Mouse (Mus musculus): Measurements from ENCODE around the gene Rab3gap1. TPM values are rescaled to one million over a fixed set of nuclear protein-coding genes. Genes with fewer than 3 reads are reported as not detected.

The Rab3gap1 gene
- polyA plus RNA-seq, 1 experiment from 2014 or later = 22.7 TPM

GRCm38 (mm10) chr1:127859799-127860400 is 8.7 kb upstream of the Rab3gap1 start:
- Histone ChIP-seq H3K36me3 (no peaks in the 10 kb centered on the region), H3K27ac (no peak overlapping the region), H3K27me3 (no peaks in the 10 kb centered on the region), H3K9ac (replicated peaks) (no peak overlapping the region), H3K4me3 (replicated peaks) (no peak overlapping the region), H3K4me2 (replicated peaks) (no peak overlapping the region), H3K9me3 (no peaks in the 10 kb centered on the region), H3K4me1 (replicated peaks) (peaks cover 6% of the 10 kb centered on the region; the same call in 1 of the 2 replicates)
- WGBS = 82% methylated on average over 6 of the region's 6 CpGs
- no peak for ATAC-seq

GRCm38 (mm10) chr1:127860492-127860891 is 8.1 kb upstream of the Rab3gap1 start:
- WGBS = 93% methylated on average over 4 of the region's 4 CpGs
- H3K9ac ChIP-seq (replicated peaks) = no peak overlapping the region
- H3K9me3 ChIP-seq = no peaks in the 10 kb centered on the region
- no peaks in the 10 kb centered on the region for H3K27me3 ChIP-seq
- H3K4me1 ChIP-seq (replicated peaks) = 0 out of 2 replicates have a peak, but pooled peaks cover 3% of the 10 kb centered on the region
- H3K27ac ChIP-seq = no peak overlapping the region
- no peak overlapping the region for H3K4me3 ChIP-seq (replicated peaks)
- H3K36me3 ChIP-seq = no peaks in the 10 kb centered on the region
- ATAC-seq = no peak
- H3K4me2 ChIP-seq (replicated peaks) = no peak overlapping the region

GRCm38 (mm10) chr1:127861900-127862299 is 6.7 kb upstream of the Rab3gap1 start:
- no peak overlapping the region for H3K9ac ChIP-seq (replicated peaks)
- no peaks in the 10 kb centered on the region for H3K36me3 ChIP-seq
- H3K27me3 ChIP-seq = no peaks in the 10 kb centered on the region
- no peak for ATAC-seq
- H3K4me3 ChIP-seq (replicated peaks) = no peak overlapping the region
- 89% methylated on average over 5 of the region's 5 CpGs for WGBS
- 0 out of 2 replicates have a peak, but pooled peaks cover 3% of the 10 kb centered on the region for H3K4me1 ChIP-seq (replicated peaks)
- H3K4me2 ChIP-seq (replicated peaks) = no peak overlapping the region
- H3K27ac ChIP-seq = no peak overlapping the region
- no peaks in the 10 kb centered on the region for H3K9me3 ChIP-seq

- Histone ChIP-seq H3K4me3 (replicated peaks) (no peak overlapping the region), H3K4me1 (replicated peaks) (0 out of 2 replicates have a peak, but pooled peaks cover 3% of the 10 kb centered on the region), H3K36me3 (no peaks in the 10 kb centered on the region), H3K9ac (replicated peaks) (no peak overlapping the region), H3K9me3 (no peaks in the 10 kb centered on the region), H3K4me2 (replicated peaks) (no peak overlapping the region), H3K27ac (no peak overlapping the region), H3K27me3 (no peaks in the 10 kb centered on the region)
- WGBS = 59% methylated on average over 7 of the region's 7 CpGs
- ATAC-seq = no peak
These were observed 4.8 kb upstream of the Rab3gap1 start for GRCm38 (mm10) chr1:127863806-127864205.

- peaks cover 17% of the 10 kb centered on the region for H3K36me3 ChIP-seq
- 50% methylated on average over 8 of the region's 8 CpGs for WGBS
- peak overlapping the region; percentile 83 for H3K9ac ChIP-seq (replicated peaks)
- peak overlapping the region; percentile 57 for H3K4me2 ChIP-seq (replicated peaks)
- no peaks in the 10 kb centered on the region for H3K27me3 ChIP-seq
- H3K9me3 ChIP-seq = no peaks in the 10 kb centered on the region
- no peak for ATAC-seq
- no peak overlapping the region for H3K27ac ChIP-seq
- peak overlapping the region; percentile 83 for H3K4me3 ChIP-seq (replicated peaks)
- H3K4me1 ChIP-seq (replicated peaks) = peaks cover 10% of the 10 kb centered on the region
These were observed 703 bp downstream of the Rab3gap1 start for GRCm38 (mm10) chr1:127869276-127869675.

GRCm38 (mm10) chr1:127899401-127899800 is 30.8 kb downstream of the Rab3gap1 start:
- no peaks in the 10 kb centered on the region for H3K27me3 ChIP-seq
- WGBS = 89% methylated on average over 1 of the region's 1 CpGs
- ATAC-seq = no peak

GRCm38 (mm10) chr1:127904774-127905385 is 36.3 kb downstream of the Rab3gap1 start:
- Histone ChIP-seq H3K36me3 (peaks cover 9% of the 10 kb centered on the region; the same call in 1 of the 2 replicates), H3K27ac (peak overlapping the region; percentile 52; the same call in 1 of the 2 replicates), H3K9me3 (no peaks in the 10 kb centered on the region), H3K4me3 (replicated peaks) (no peak overlapping the region), H3K9ac (replicated peaks) (no peak overlapping the region), H3K27me3 (no peaks in the 10 kb centered on the region), H3K4me2 (replicated peaks) (no peak overlapping the region), H3K4me1 (replicated peaks) (0 out of 2 replicates have a peak, but pooled peaks cover 4% of the 10 kb centered on the region)
- ATAC-seq = peak; percentile 82
- WGBS = 7% methylated on average over 2 of the region's 2 CpGs

More at GRCm38 (mm10) chr1:127899401-127899800, 30.8 kb downstream of the Rab3gap1 start:
- H3K4me1 ChIP-seq (replicated peaks) = no peaks in the 10 kb centered on the region
- H3K4me3 ChIP-seq (replicated peaks) = no peak overlapping the region
- no peak overlapping the region for H3K4me2 ChIP-seq (replicated peaks)
- H3K9me3 ChIP-seq = no peaks in the 10 kb centered on the region
- H3K36me3 ChIP-seq = peaks cover 2% of the 10 kb centered on the region; the same call in 1 of the 2 replicates
- H3K27ac ChIP-seq = no peak overlapping the region
- no peak overlapping the region for H3K9ac ChIP-seq (replicated peaks)

GRCm38 (mm10) chr1:127913116-127913515 is 44.5 kb downstream of the Rab3gap1 start:
- no peak overlapping the region for H3K9ac ChIP-seq (replicated peaks)
- no peak overlapping the region for H3K4me2 ChIP-seq (replicated peaks)
- no peaks in the 10 kb centered on the region for H3K4me1 ChIP-seq (replicated peaks)
- H3K9me3 ChIP-seq = no peaks in the 10 kb centered on the region
- no peak overlapping the region for H3K4me3 ChIP-seq (replicated peaks)
- H3K27me3 ChIP-seq = no peaks in the 10 kb centered on the region
- ATAC-seq = no peak
- H3K27ac ChIP-seq = no peak overlapping the region
- WGBS = 90% methylated on average over 4 of the region's 4 CpGs
- H3K36me3 ChIP-seq = peaks cover 19% of the 10 kb centered on the region

GRCm38 (mm10) chr1:127915316-127915715 is 46.7 kb downstream of the Rab3gap1 start:
- Histone ChIP-seq H3K27ac (no peak overlapping the region), H3K36me3 (peaks cover 26% of the 10 kb centered on the region), H3K27me3 (no peaks in the 10 kb centered on the region), H3K9me3 (no peaks in the 10 kb centered on the region), H3K4me1 (replicated peaks) (no peaks in the 10 kb centered on the region), H3K4me3 (replicated peaks) (no peak overlapping the region), H3K9ac (replicated peaks) (no peak overlapping the region), H3K4me2 (replicated peaks) (no peak overlapping the region)
- no peak for ATAC-seq
- 89% methylated on average over 6 of the region's 6 CpGs for WGBS

GRCm38 (mm10) chr1:127915802-127916201 is 47.2 kb downstream of the Rab3gap1 start:
- Histone ChIP-seq H3K9me3 (no peaks in the 10 kb centered on the region), H3K4me2 (replicated peaks) (no peak overlapping the region), H3K4me1 (replicated peaks) (no peaks in the 10 kb centered on the region), H3K27me3 (no peaks in the 10 kb centered on the region), H3K36me3 (peaks cover 28% of the 10 kb centered on the region), H3K9ac (replicated peaks) (no peak overlapping the region), H3K4me3 (replicated peaks) (no peak overlapping the region), H3K27ac (no peak overlapping the region)
- WGBS = 69% methylated on average over 1 of the region's 1 CpGs
- ATAC-seq = no peak

- no peaks in the 10 kb centered on the region for H3K9me3 ChIP-seq
- 95% methylated on average over 2 of the region's 2 CpGs for WGBS
- no peak overlapping the region for H3K4me3 ChIP-seq (replicated peaks)
- H3K27ac ChIP-seq = no peak overlapping the region
- H3K4me1 ChIP-seq (replicated peaks) = no peaks in the 10 kb centered on the region
- peaks cover 55% of the 10 kb centered on the region for H3K36me3 ChIP-seq
- no peaks in the 10 kb centered on the region for H3K27me3 ChIP-seq
- ATAC-seq = no peak
- no peak overlapping the region for H3K9ac ChIP-seq (replicated peaks)
- no peak overlapping the region for H3K4me2 ChIP-seq (replicated peaks)
These were observed 64.8 kb downstream of the Rab3gap1 start for GRCm38 (mm10) chr1:127933405-127933804.

- Histone ChIP-seq H3K4me2 (replicated peaks) (no peak overlapping the region), H3K9ac (replicated peaks) (no peak overlapping the region), H3K27me3 (no peaks in the 10 kb centered on the region), H3K9me3 (no peaks in the 10 kb centered on the region), H3K27ac (no peak overlapping the region), H3K4me3 (replicated peaks) (no peak overlapping the region), H3K36me3 (peaks cover 59% of the 10 kb centered on the region), H3K4me1 (replicated peaks) (no peaks in the 10 kb centered on the region)
- no peak for ATAC-seq
- WGBS = 96% methylated on average over 5 of the region's 5 CpGs
These were observed 65.7 kb downstream of the Rab3gap1 start for GRCm38 (mm10) chr1:127934322-127934721.
